Mouse (Mus musculus) E14TG2a.4 (cell line): ENCODE results near the gene Itfg2.

Experiments used
- CTCF ChIP-seq: conservative IDR thresholded peaks from 2 replicates; pipeline ENCODE4 v1.5.1; 2014; ENCODE audit warnings: low read length
- NANOG ChIP-seq: IDR thresholded peaks from 2 replicates; pipeline ENCODE4 v1.6.1; 2014; ENCODE audit warnings: borderline replicate concordance, low read length, mixed read lengths
- POU5F1 ChIP-seq: IDR thresholded peaks from 2 replicates; pipeline ENCODE4 v1.6.1; 2014; ENCODE audit warnings: low read length, borderline replicate concordance

GRCm38 (mm10) chr6:128438317-128438870 lies 13.7 kb upstream of the Itfg2 start, which contains the start of gene Fkbp4:
- TF ChIP-seq CTCF (no peak), NANOG (no peak), POU5F1 (no peak)
